Mouse (Mus musculus) midbrain, embryonic 11.5 days (tissue): ENCODE measurements at regions not wholly inside any gene's neighbourhood (a gene's known extent, or its start where the extent isn't known, plus 50 kb on each side); places are given as distances from the start of the nearest gene placed in this dataset.

Experiments
- ATAC-seq: fragments of 200-750 bp; cut with Nextera tagmentation; 2 replicates; pipeline ENCODE4 v1.8.0; 2017; ENCODE audit warnings: moderate TSS enrichment, moderate library complexity; ENCODE audit not compliant: low FRiP score
- DNase-seq: peaks from one replicate; pipeline ENCODE4 v3.0.0; 2015; ENCODE audit warnings: low spot score; ENCODE audit errors: missing footprints
- H3K27ac ChIP-seq: fragments of 300-500 bp; sonication (generic); 2 replicates; pipeline ENCODE4 v1.5.1; 2014; ENCODE audit warnings: low read depth, low read length
- H3K27me3 ChIP-seq: fragments of 300-500 bp; sonication (generic); 2 replicates; pipeline ENCODE4 v1.6.1; 2014; ENCODE audit warnings: mild to moderate bottlenecking, low read length, moderate library complexity, mixed read lengths; ENCODE audit not compliant: control insufficient read depth, insufficient read depth
- H3K36me3 ChIP-seq: fragments of 300-500 bp; sonication (generic); 2 replicates; pipeline ENCODE4 v1.6.1; 2014; ENCODE audit warnings: mild to moderate bottlenecking, low read length, moderate library complexity, mixed read lengths; ENCODE audit not compliant: control insufficient read depth, insufficient read depth
- H3K4me1 ChIP-seq: fragments of 300-500 bp; sonication (generic); 2 replicates; pipeline ENCODE4 v1.6.1; 2014; ENCODE audit warnings: low read length; ENCODE audit not compliant: control insufficient read depth, insufficient read depth
- H3K4me2 ChIP-seq: fragments of 300-500 bp; sonication (generic); 2 replicates; pipeline ENCODE4 v1.6.1; 2014; ENCODE audit warnings: mild to moderate bottlenecking, moderate library complexity
- H3K4me3 ChIP-seq: fragments of 300-500 bp; sonication (generic); 2 replicates; pipeline ENCODE4 v1.5.1; 2014; ENCODE audit warnings: low read depth, low read length
- H3K9ac ChIP-seq: fragments of 300-500 bp; sonication (generic); 2 replicates; pipeline ENCODE4 v1.6.1; 2014; ENCODE audit warnings: low read length
- H3K9me3 ChIP-seq: fragments of 300-500 bp; sonication (generic); 2 replicates; pipeline ENCODE4 v1.6.1; 2016; ENCODE audit warnings: low read length; ENCODE audit not compliant: control insufficient read depth
- WGBS: fragments of 180-500 bp; shearing (Covaris S2); extraction: QIAGEN DNeasy Blood & Tissue Kit; methylation state at CpG from one replicate; pipeline ENCODE4 v1.1.7; 2014; 5-methylcytosine and 5-hydroxymethylcytosine counted together

DNA sequence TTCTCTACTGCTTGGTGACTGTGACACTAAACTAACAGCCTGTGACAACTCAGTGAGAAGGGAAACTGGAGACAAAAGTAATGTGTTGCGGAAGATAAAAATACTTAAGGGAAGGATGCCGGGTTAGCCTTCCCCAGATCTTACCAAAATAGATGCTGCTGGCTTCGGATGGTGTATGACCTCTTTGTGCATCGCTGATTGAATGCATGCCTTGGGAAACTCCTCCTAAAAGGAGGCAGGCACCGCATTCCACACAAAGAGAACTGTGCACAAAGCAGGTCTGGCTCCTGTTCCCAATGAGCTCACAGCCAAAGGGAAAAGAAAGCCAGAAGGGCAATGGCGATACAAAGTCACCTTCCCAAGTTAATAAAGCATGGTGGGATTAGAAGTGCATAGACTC is 144.9 kb upstream of the Hnrnpa3 start:
- no peak for ATAC-seq
- WGBS: 51% methylated on average over 6 of the region's 6 CpGs
- Histone ChIP-seq H3K9me3 (no peaks in the 10 kb centered on the region), H3K9ac (no peak overlapping the region), H3K4me2 (no peak overlapping the region), H3K27me3 (no peaks in the 10 kb centered on the region), H3K4me1 (no peaks in the 10 kb centered on the region), H3K27ac (no peak overlapping the region), H3K36me3 (no peaks in the 10 kb centered on the region), H3K4me3 (no peak overlapping the region)
- no peak for DNase-seq

DNA sequence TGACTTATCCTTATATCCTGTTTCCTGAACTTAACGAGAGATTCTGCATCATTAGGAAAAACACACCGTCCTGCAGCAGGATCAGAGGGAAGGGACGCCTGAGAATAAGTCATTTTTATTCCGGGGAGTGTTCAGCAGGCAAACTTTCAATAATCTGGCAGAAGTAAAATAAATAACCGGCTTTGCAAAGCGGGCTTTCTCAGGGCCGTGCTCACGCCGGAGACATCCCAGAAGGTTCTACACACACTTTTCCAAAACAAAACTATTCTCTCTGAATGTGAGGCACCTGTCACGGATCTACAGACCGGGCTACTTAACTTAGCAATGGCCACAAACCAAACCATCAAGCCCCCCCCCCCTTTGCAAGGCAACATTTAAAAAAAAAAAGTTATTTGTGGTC is 142.8 kb upstream of the Hnrnpa3 start:
- Histone ChIP-seq H3K4me3 (no peak overlapping the region), H3K27ac (no peak overlapping the region), H3K4me1 (no peaks in the 10 kb centered on the region), H3K9ac (no peak overlapping the region), H3K27me3 (no peaks in the 10 kb centered on the region), H3K9me3 (no peaks in the 10 kb centered on the region), H3K36me3 (no peaks in the 10 kb centered on the region), H3K4me2 (no peak overlapping the region)
- no peak for DNase-seq
- WGBS: 87% methylated on average over 11 of the region's 11 CpGs
- ATAC-seq: no peak

DNA sequence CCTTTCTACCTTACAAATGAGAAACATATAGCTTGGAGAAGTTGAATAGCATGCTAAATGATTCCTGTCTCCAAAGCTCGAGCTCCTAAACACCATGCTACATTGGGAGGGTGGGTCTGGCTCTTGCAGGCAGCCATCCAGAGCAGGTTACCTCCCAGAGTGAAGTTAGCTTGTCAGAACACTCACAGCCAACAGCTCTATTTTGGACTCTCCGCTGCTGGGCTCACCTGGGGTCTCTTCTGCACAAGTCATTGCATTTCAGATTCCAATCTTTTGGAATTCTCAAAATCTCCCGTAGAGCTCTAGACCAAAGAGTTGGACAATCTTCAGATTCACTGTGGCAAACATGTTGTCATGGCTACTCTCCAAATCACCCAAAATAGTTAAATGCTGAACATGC is 142.0 kb upstream of the Hnrnpa3 start:
- Histone ChIP-seq H3K9me3 (no peaks in the 10 kb centered on the region), H3K4me1 (no peaks in the 10 kb centered on the region), H3K4me2 (no peak overlapping the region), H3K27ac (no peak overlapping the region), H3K4me3 (no peak overlapping the region), H3K9ac (no peak overlapping the region), H3K36me3 (no peaks in the 10 kb centered on the region), H3K27me3 (no peaks in the 10 kb centered on the region)
- DNase-seq (no peak), ATAC-seq (no peak)
- 79% methylated on average over 3 of the region's 3 CpGs for WGBS

DNA sequence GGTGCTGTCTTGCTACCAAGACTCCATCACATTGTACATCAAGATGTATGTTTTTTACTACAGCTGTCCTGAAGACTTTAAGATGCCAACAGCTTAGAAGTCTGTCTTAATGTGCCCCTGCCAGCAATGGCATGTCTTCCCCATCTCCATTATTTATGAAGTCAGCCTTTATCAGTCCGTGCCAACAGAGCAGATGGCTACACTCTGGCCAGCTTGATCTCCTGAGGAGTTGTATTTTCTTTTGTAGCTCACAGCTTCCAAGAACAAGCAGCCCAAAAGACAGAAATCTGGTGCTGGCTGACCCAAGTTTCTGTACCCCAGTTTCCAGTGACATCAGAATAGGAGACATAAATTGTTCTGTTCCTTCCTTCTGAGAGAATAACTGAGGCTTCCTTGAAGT is 140.5 kb upstream of the Hnrnpa3 start:
- no peak for ATAC-seq
- Histone ChIP-seq H3K27ac (no peak overlapping the region), H3K36me3 (no peaks in the 10 kb centered on the region), H3K4me1 (no peaks in the 10 kb centered on the region), H3K9ac (no peak overlapping the region), H3K9me3 (no peaks in the 10 kb centered on the region), H3K4me3 (no peak overlapping the region), H3K4me2 (no peak overlapping the region), H3K27me3 (no peaks in the 10 kb centered on the region)
- WGBS: 74% methylated on average over 1 of the region's 1 CpGs
- DNase-seq: no peak

DNA sequence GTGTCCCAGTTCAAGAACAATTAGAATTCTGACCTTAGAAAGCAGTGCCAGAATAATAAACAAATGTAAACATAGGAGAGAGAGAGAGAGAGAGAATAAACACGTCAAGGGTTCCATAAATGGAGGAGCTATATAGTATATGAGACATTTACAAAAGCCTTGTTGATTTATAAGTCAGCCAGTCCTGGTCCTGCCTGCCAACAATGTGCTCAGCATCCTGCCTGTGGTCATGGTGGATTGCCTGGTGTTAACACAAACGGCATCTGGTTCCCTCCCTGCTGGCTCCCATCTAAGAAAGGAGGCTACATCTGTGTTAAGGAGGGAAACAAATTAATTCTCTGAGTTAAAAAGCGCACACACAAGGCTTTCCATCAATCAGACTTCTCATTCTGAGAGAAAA is 133.5 kb upstream of the Hnrnpa3 start:
- no peaks in the 10 kb centered on the region for H3K27me3 ChIP-seq
- 51% methylated on average over 3 of the region's 3 CpGs for WGBS
- no peaks in the 10 kb centered on the region for H3K36me3 ChIP-seq
- no peak overlapping the region for H3K9ac ChIP-seq
- H3K4me2 ChIP-seq: no peak overlapping the region
- no peaks in the 10 kb centered on the region for H3K9me3 ChIP-seq
- H3K4me1 ChIP-seq: no peaks in the 10 kb centered on the region
- peak; percentile 51 for DNase-seq
- H3K4me3 ChIP-seq: no peak overlapping the region
- ATAC-seq: no peak
- no peak overlapping the region for H3K27ac ChIP-seq

DNA sequence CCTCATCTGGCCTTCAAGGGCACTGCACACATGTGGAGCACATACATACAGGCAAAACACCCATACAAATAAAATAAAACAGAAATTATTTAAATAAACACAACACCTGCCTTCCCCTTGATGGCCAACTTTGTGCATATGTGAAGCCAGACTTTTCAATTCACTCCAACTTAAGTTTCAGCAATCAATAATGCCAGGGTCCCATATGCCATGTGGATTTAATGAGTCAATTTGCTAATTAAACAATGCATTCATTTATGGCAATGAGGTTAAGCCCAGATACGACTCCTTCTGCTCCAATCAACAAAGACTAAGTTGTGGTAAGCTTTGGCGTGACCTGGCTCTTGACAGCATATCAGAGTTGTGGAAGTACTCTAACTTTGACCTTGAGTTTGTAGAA is 130.4 kb upstream of the Hnrnpa3 start:
- Histone ChIP-seq H3K9me3 (no peaks in the 10 kb centered on the region), H3K27me3 (no peaks in the 10 kb centered on the region), H3K4me2 (no peak overlapping the region), H3K4me1 (no peaks in the 10 kb centered on the region), H3K27ac (no peak overlapping the region), H3K36me3 (no peaks in the 10 kb centered on the region), H3K9ac (no peak overlapping the region), H3K4me3 (no peak overlapping the region)
- DNase-seq (no peak), ATAC-seq (no peak)
- 92% methylated on average over 2 of the region's 2 CpGs for whole genome bisulfite sequencing

DNA sequence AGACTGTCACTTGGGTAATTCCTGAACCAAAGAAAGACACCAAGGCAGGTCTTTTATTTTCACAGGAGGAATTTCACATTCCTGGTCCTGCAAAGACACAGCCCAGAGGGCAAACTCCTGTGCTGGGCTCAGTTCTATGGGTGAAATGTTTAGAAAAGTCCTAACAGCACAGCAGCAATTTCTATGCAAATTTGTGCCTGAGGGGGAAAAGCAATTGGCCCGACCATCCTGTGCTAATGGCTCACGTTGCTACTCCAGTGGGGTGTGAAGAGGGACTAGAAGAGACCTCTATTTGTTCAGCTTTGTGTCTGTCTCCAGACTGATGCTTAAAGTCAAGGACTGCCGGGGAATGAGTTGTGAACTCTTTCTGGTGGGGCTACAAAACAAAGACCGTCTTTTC is 120.9 kb upstream of the Hnrnpa3 start:
- no peaks in the 10 kb centered on the region for H3K9me3 ChIP-seq
- no peaks in the 10 kb centered on the region for H3K36me3 ChIP-seq
- no peak overlapping the region for H3K9ac ChIP-seq
- ATAC-seq (no peak), DNase-seq (no peak)
- H3K4me3 ChIP-seq: no peak overlapping the region
- H3K27me3 ChIP-seq: no peaks in the 10 kb centered on the region
- WGBS: 42% methylated on average over 4 of the region's 4 CpGs
- H3K4me2 ChIP-seq: no peak overlapping the region
- no peak overlapping the region for H3K27ac ChIP-seq
- no peaks in the 10 kb centered on the region for H3K4me1 ChIP-seq

DNA sequence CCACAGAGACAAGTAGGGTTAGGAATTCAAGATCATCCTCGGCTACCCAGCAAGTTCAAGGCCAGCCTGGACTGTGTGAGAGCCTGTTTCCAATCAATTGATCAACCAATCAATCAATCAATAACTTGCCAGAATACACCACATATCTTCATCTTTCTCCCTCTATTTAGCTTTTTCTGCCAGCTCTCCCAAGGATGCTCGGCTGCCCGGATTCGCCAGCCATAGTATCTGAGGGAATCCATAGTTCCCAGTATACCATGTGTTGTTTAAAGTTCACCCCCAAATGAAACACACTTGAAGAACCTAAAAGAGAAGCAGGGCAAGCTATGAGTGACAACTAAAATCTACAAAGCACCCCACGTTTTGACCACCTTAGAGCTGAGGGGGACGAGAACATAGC is 119.3 kb upstream of the Hnrnpa3 start:
- no peak overlapping the region for H3K4me2 ChIP-seq
- 92% methylated on average over 6 of the region's 6 CpGs for WGBS
- ATAC-seq (no peak), DNase-seq (peak; percentile 65)
- H3K9ac ChIP-seq: no peak overlapping the region
- no peak overlapping the region for H3K27ac ChIP-seq
- no peaks in the 10 kb centered on the region for H3K4me1 ChIP-seq
- H3K27me3 ChIP-seq: no peaks in the 10 kb centered on the region
- no peaks in the 10 kb centered on the region for H3K9me3 ChIP-seq
- H3K36me3 ChIP-seq: no peaks in the 10 kb centered on the region
- no peak overlapping the region for H3K4me3 ChIP-seq

DNA sequence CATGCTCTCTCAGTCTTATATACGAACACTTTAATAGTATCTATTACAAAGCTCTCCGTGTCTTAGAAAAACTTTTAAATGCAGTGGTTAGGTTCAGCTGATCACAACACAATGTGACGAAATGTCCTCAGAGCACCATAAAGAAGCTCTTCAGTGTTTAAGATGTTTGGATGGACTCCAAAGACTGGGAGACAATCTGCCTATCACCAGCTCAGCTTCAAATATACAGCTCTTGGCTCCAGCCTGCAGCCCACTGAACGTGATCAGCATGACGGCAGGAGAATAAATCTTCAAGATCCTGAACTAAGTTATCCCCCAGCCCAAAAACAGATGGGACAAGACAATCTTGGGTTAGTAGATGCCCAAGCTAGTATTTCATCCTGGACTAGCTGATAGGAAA is 116.7 kb upstream of the Hnrnpa3 start:
- DNase-seq (peak; percentile 69), ATAC-seq (no peak)
- H3K4me1 ChIP-seq: no peaks in the 10 kb centered on the region
- WGBS: 93% methylated on average over 5 of the region's 5 CpGs
- H3K27me3 ChIP-seq: no peaks in the 10 kb centered on the region
- no peak overlapping the region for H3K4me3 ChIP-seq
- no peaks in the 10 kb centered on the region for H3K36me3 ChIP-seq
- H3K9me3 ChIP-seq: no peaks in the 10 kb centered on the region
- H3K27ac ChIP-seq: no peak overlapping the region
- H3K4me2 ChIP-seq: no peak overlapping the region
- no peak overlapping the region for H3K9ac ChIP-seq

DNA sequence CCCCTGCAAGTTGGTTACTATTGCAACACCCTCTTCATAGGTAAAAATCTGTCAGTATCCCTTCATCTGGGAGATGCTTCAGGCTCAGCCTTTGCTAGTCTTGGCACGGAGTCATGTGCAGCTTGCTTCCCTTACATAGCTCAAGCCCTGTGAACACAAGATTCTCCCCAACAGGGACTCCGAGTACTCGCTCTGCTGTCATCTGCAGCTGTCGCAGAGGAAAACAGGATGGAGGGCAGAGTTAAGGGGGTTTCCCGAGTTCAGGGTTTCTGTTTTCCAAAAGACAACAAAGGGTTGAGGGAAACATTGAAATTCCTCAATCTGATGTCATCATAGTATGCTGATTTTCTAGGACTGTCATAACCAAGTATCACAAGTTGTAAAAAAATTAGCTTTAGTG is 116.3 kb upstream of the Hnrnpa3 start:
- 78% methylated on average over 5 of the region's 5 CpGs for whole genome bisulfite sequencing
- Histone ChIP-seq H3K9ac (no peak overlapping the region), H3K36me3 (no peaks in the 10 kb centered on the region), H3K9me3 (no peaks in the 10 kb centered on the region), H3K4me2 (no peak overlapping the region), H3K4me3 (no peak overlapping the region), H3K4me1 (no peaks in the 10 kb centered on the region), H3K27me3 (no peaks in the 10 kb centered on the region), H3K27ac (no peak overlapping the region)
- DNase-seq (peak; percentile 4), ATAC-seq (no peak)
